Mouse (Mus musculus) spleen, adult 2 months (tissue): Measurements from ENCODE around the gene Gm9767.

Source experiments
- CTCF ChIP-seq: fragments of 200-500 bp; IDR thresholded peaks from 2 replicates; pipeline ENCODE4 v1.5.1; 2011; ENCODE audit warnings: mild to moderate bottlenecking, inconsistent platforms; ENCODE audit not compliant: insufficient read depth, insufficient read length, insufficient replicate concordance; ENCODE audit errors: extremely low read depth
- POLR2A ChIP-seq: fragments of 200-500 bp; IDR thresholded peaks from 2 replicates; pipeline ENCODE4 v1.6.1; 2011; ENCODE audit warnings: low read depth, low read length, inconsistent platforms

DNA sequence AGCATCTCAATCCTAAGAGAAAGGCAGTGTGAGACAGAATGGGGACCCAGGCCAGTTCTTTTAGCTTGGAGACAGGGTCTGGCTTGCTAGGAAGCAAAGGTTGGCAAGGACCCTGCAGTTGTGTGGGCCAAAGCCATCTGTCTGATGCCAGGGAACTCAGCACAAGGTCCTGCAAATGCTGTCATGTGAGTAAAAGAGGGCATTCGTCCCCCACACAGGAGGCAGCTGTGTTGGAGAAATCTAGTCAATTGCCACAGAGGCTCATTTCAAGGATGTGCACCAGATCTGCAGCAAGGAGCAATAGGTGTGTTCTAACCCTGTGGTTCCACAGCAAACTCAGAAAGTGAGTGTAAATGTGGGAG is 41.7 kb downstream of the Gm9767 start:
- TF ChIP-seq CTCF (no peak), POLR2A (no peak)
